Mouse (Mus musculus) midbrain, postnatal 0 days (tissue): ENCODE measurements around the gene Ust. TPM values are rescaled to one million over a fixed set of nuclear protein-coding genes. Genes with fewer than 3 reads are reported as not detected.

ENCODE experiments used
- ATAC-seq: fragments of 200-750 bp; cut with Nextera tagmentation; 2 replicates; pipeline ENCODE4 v1.8.0; 2017; ENCODE audit warnings: moderate number of reproducible peaks, mild to moderate bottlenecking, moderate TSS enrichment, moderate library complexity; ENCODE audit not compliant: low FRiP score
- DNase-seq: peaks from one replicate; pipeline ENCODE4 v3.0.0-alpha.2; 2015; ENCODE audit warnings: low spot score
- H3K27ac ChIP-seq: fragments of 300-500 bp; sonication (generic); 2 replicates; pipeline ENCODE4 v1.5.1; 2014; ENCODE audit warnings: low read depth, mild to moderate bottlenecking, low read length, mixed read lengths
- H3K27me3 ChIP-seq: fragments of 300-500 bp; sonication (generic); 2 replicates; pipeline ENCODE4 v1.6.1; 2014; ENCODE audit warnings: low read length, control low read depth, mixed read lengths; ENCODE audit not compliant: insufficient read depth
- H3K36me3 ChIP-seq: fragments of 300-500 bp; sonication (generic); 2 replicates; pipeline ENCODE4 v1.6.1; 2014; ENCODE audit warnings: low read length, control low read depth, mixed read lengths; ENCODE audit not compliant: insufficient read depth
- H3K4me1 ChIP-seq: fragments of 300-500 bp; sonication (generic); 2 replicates; pipeline ENCODE4 v1.6.1; 2014; ENCODE audit warnings: mild to moderate bottlenecking, control low read depth, antibody characterized with exemption, low read length, mixed read lengths; ENCODE audit not compliant: insufficient read depth
- H3K4me2 ChIP-seq: fragments of 300-500 bp; sonication (generic); 2 replicates; pipeline ENCODE4 v1.6.1; 2014; ENCODE audit warnings: low read depth, mild to moderate bottlenecking, low read length, mixed read lengths; ENCODE audit not compliant: poor library complexity, severe bottlenecking
- H3K4me3 ChIP-seq: fragments of 300-500 bp; sonication (generic); 2 replicates; pipeline ENCODE4 v1.5.1; 2014; ENCODE audit warnings: low read depth, mild to moderate bottlenecking, low read length, moderate library complexity
- H3K9ac ChIP-seq: fragments of 300-500 bp; sonication (generic); replicated peaks from 2 replicates; pipeline ENCODE4 v1.6.1; 2014; ENCODE audit warnings: mild to moderate bottlenecking, low read length, moderate library complexity, mixed read lengths; ENCODE audit not compliant: poor library complexity, severe bottlenecking
- H3K9me3 ChIP-seq: fragments of 300-500 bp; sonication (generic); 2 replicates; pipeline ENCODE4 v1.6.1; 2016; ENCODE audit warnings: low read length, control low read depth
- CTCF ChIP-seq: IDR thresholded peaks from 2 replicates; pipeline ENCODE4 v1.5.1; 2016; ENCODE audit warnings: antibody characterized with exemption, mild to moderate bottlenecking
- WGBS: fragments of 180-500 bp; shearing (Covaris S2); extraction: QIAGEN DNeasy Blood & Tissue Kit; methylation state at CpG from one replicate; pipeline ENCODE4 v1.1.7; 2014; 5-methylcytosine and 5-hydroxymethylcytosine counted together
- polyA plus RNA-seq: library from polyadenylated mRNA; unstranded; fragments of >200 nt; fragmentation: Nextera tagmentation; extraction: Ambion mirVana; gene quantifications from 2 replicates; pipeline ENCODE4 v1.2.1, GENCODE M21; 2015
- total RNA-seq: library from RNA; depleted of rRNA; stranded (reverse); fragments of >200 nt; gene quantifications from 2 replicates; pipeline ENCODE4 v1.2.3, GENCODE M21; 2014

The Ust gene
- total and polyA plus RNA-seq, 2 experiments from 2014 or later, result 5.0 to 8.1 TPM

- TF ChIP-seq CTCF, result no peak
- H3K9ac ChIP-seq, result no peak overlapping the region
- DNase-seq, result no peak
Measured at GRCm38 (mm10) chr10:8520766-8521395, 2.3 kb upstream of the Ust start.

DNA sequence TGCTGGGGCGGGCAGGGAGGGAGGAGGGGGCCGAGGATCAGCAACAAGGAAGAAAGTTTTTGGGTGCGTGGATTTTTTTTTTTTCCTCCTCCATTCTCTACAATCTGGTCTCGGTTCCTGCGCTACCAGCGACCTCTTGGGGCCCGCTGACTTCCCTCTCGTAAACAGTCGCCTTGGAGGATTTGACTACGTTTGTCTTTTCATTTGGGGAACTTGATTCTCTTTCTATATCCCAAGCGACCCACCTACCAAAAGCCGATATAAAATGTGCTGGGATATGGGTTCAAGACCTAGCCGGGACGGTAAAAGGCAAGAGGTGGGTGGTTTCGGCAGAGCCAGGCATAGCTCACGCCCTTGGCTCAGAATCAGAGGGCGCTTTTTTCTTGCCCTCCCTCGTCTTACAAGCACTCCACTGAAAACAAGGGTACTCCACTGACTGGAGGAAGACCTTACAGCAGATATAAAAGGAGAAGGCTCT lies 428 bp upstream of the Ust start:
- peak overlapping the region; percentile 88 for H3K4me3 ChIP-seq
- no peaks in the 10 kb centered on the region for H3K9me3 ChIP-seq
- peaks cover 4% of the 10 kb centered on the region for H3K27me3 ChIP-seq
- no peak for ATAC-seq
- no peak overlapping the region for H3K27ac ChIP-seq
- peak overlapping the region; percentile 69 for H3K9ac ChIP-seq
- H3K4me2 ChIP-seq, result peak overlapping the region; percentile 98
- DNase-seq, result peak; percentile 80
- peak; percentile 60 for TF ChIP-seq CTCF
- peaks cover 4% of the 10 kb centered on the region; the same call in 1 of the 2 replicates for H3K4me1 ChIP-seq
- no peaks in the 10 kb centered on the region for H3K36me3 ChIP-seq
- 4% methylated on average over 17 of the region's 18 CpGs for WGBS

More at GRCm38 (mm10) chr10:8520766-8521395, 2.3 kb upstream of the Ust start:
- no peak for ATAC-seq
- Histone ChIP-seq H3K27me3 (peaks cover 4% of the 10 kb centered on the region), H3K9me3 (no peaks in the 10 kb centered on the region), H3K4me1 (peaks cover 4% of the 10 kb centered on the region; the same call in 1 of the 2 replicates), H3K27ac (no peak overlapping the region), H3K36me3 (no peaks in the 10 kb centered on the region), H3K4me2 (no peak overlapping the region), H3K4me3 (no peak overlapping the region)
- 83% methylated on average over 7 of the region's 7 CpGs for WGBS

DNA sequence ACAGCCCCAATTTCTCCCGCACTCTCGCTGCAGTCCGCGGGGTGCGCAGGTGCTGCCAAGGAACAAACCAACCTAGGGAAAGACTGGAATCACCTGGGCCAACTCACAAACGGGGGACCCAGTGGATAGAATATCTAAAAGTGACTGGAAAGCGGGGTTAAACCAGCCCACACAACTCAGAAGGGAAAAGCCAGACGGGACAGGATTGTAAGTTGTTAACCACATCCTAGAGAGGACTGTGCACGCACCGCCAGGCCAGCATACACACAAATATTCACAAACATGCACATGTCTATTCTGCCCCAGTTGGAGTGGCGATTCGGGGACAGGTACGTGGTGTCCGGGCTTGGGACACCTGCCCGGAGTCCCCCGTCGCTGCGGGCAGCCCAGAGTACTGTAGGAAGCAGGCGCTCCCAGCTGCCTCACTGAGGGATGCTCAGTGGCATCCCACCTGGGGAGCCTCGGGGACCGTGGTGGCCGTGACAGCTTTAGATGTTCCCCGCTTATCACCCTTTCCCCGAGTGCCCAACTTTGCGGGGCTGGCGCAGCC lies 959 bp downstream of the Ust start:
- WGBS, result 1% methylated on average over 26 of the region's 26 CpGs
- Histone ChIP-seq H3K9ac (peak overlapping the region; percentile 69), H3K4me2 (peak overlapping the region; percentile 98), H3K4me3 (peak overlapping the region; percentile 88), H3K36me3 (no peaks in the 10 kb centered on the region), H3K27ac (no peak overlapping the region), H3K9me3 (no peaks in the 10 kb centered on the region), H3K27me3 (peaks cover 4% of the 10 kb centered on the region), H3K4me1 (peaks cover 4% of the 10 kb centered on the region; the same call in 1 of the 2 replicates)
- ATAC-seq (peak; percentile 55; the same call in 1 of the 2 replicates), DNase-seq (no peak)
- no peak for TF ChIP-seq CTCF

GRCm38 (mm10) chr10:8516916-8517524 lies 1.6 kb downstream of the Ust start:
- Histone ChIP-seq H3K4me1 (peaks cover 4% of the 10 kb centered on the region; the same call in 1 of the 2 replicates), H3K27ac (no peak overlapping the region), H3K4me2 (peak overlapping the region; percentile 98), H3K36me3 (no peaks in the 10 kb centered on the region), H3K4me3 (peak overlapping the region; percentile 88), H3K27me3 (peaks cover 4% of the 10 kb centered on the region), H3K9me3 (no peaks in the 10 kb centered on the region), H3K9ac (no peak overlapping the region)
- TF ChIP-seq CTCF, result no peak
- no peak for ATAC-seq
- no peak for DNase-seq
- WGBS, result 24% methylated on average over 9 of the region's 9 CpGs

DNA sequence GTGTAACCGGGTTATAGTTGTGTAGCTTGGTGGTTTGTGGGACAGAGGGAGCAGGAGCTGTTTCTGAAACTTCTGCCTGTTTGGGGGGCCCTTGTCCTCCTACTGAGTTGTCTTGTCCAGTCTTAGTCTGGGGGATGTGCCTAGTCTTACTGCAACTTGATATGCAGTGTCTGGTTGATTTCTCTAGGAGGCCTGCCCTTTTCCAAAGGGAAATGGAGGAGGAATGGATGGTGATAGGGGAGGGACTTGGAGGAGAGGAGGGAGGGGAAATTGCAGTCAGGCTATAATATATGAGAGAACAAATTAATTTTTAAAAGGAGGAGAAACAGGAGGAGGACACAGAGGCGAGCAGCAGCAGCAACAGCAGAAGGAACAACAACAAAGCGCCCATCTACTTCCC lies 4.9 kb downstream of the Ust start:
- Histone ChIP-seq H3K9me3 (no peaks in the 10 kb centered on the region), H3K4me2 (no peak overlapping the region), H3K27ac (no peak overlapping the region), H3K4me3 (no peak overlapping the region), H3K4me1 (no peaks in the 10 kb centered on the region), H3K27me3 (peaks cover 4% of the 10 kb centered on the region; the same call in 1 of the 2 replicates), H3K9ac (no peak overlapping the region), H3K36me3 (no peaks in the 10 kb centered on the region)
- no peak for DNase-seq
- 93% methylated on average over 3 of the region's 3 CpGs for WGBS
- TF ChIP-seq CTCF, result no peak
- ATAC-seq, result no peak

- Histone ChIP-seq H3K4me3 (no peak overlapping the region), H3K36me3 (no peaks in the 10 kb centered on the region), H3K9me3 (no peaks in the 10 kb centered on the region), H3K27me3 (no peaks in the 10 kb centered on the region), H3K27ac (no peak overlapping the region), H3K9ac (no peak overlapping the region), H3K4me1 (no peaks in the 10 kb centered on the region), H3K4me2 (no peak overlapping the region)
- no peak for DNase-seq
- 88% methylated on average over 6 of the region's 6 CpGs for WGBS
- no peak for TF ChIP-seq CTCF
- ATAC-seq, result no peak
Measured at GRCm38 (mm10) chr10:8512222-8512621, 6.4 kb downstream of the Ust start.
